Mouse (Mus musculus) C2C12 (cell line): ENCODE results near the gene Gm20605. TPM values are rescaled to one million over a fixed set of nuclear protein-coding genes. Genes with fewer than 3 reads are reported as not detected.
A peak's percentile ranks its signal among the peaks of the same experiment; 100 is the strongest.

Experiments
- H3K27me3 ChIP-seq: one replicate; pipeline ENCODE4 v1.6.1; 2011; ENCODE audit not compliant: control insufficient read depth, insufficient read depth, insufficient read length
- H3K36me3 ChIP-seq: one replicate; pipeline ENCODE4 v1.6.1; 2011; ENCODE audit not compliant: control insufficient read depth, insufficient read depth
- H3K4me3 ChIP-seq: one replicate; pipeline ENCODE4 v1.5.1; 2011; ENCODE audit warnings: mild to moderate bottlenecking, control low read depth; ENCODE audit not compliant: poor library complexity, insufficient read depth, severe bottlenecking
- H3K79me2 ChIP-seq: one replicate; pipeline ENCODE4 v1.6.1; 2011; ENCODE audit not compliant: control insufficient read depth, insufficient read depth
- H3K79me3 ChIP-seq: one replicate; pipeline ENCODE4 v1.6.1; 2011; ENCODE audit warnings: low read depth, control low read depth
- H3ac ChIP-seq: one replicate; pipeline ENCODE3; 2011; ENCODE audit warnings: low read depth; ENCODE audit not compliant: control insufficient read depth, insufficient read length
- CEBPB ChIP-seq: IDR thresholded peaks from one replicate; pipeline ENCODE4 v1.6.1; 2011; ENCODE audit warnings: low read depth, mild to moderate bottlenecking, control low read depth, moderate library complexity
- CTCF ChIP-seq: IDR thresholded peaks from one replicate; pipeline ENCODE4 v1.5.1; 2011; ENCODE audit not compliant: control insufficient read depth, insufficient read depth, insufficient read length
- FOSL1 ChIP-seq: IDR thresholded peaks from one replicate; pipeline ENCODE4 v1.8.0; 2011; ENCODE audit warnings: mild to moderate bottlenecking, low read length; ENCODE audit not compliant: poor library complexity, insufficient read depth, severe bottlenecking
- MAX ChIP-seq: IDR thresholded peaks from one replicate; pipeline ENCODE4 v1.6.1; 2011; ENCODE audit warnings: mild to moderate bottlenecking, control low read depth
- MYOD1 ChIP-seq: IDR thresholded peaks from one replicate; pipeline ENCODE4 v1.6.1; 2011; ENCODE audit warnings: low read depth; ENCODE audit not compliant: control insufficient read depth, insufficient read length
- MYOG ChIP-seq: IDR thresholded peaks from one replicate; pipeline ENCODE4 v1.6.1; 2011; ENCODE audit not compliant: control insufficient read depth, insufficient read length; ENCODE audit errors: extremely low read depth
- USF1 ChIP-seq: IDR thresholded peaks from one replicate; pipeline ENCODE4 v1.6.1; 2011; ENCODE audit warnings: low read depth, mild to moderate bottlenecking, control low read depth, moderate library complexity
- polyA plus RNA-seq: library from polyadenylated mRNA; unstranded; fragments of >200 nt; fragmentation: generic; extraction: Trizol; gene quantifications from one replicate; pipeline ENCODE4 v1.2.1, GENCODE M21; 2012; ENCODE audit warnings: missing spikeins

The Gm20605 gene
- polyA plus RNA-seq, 1 experiment, result 5.0 TPM

DNA sequence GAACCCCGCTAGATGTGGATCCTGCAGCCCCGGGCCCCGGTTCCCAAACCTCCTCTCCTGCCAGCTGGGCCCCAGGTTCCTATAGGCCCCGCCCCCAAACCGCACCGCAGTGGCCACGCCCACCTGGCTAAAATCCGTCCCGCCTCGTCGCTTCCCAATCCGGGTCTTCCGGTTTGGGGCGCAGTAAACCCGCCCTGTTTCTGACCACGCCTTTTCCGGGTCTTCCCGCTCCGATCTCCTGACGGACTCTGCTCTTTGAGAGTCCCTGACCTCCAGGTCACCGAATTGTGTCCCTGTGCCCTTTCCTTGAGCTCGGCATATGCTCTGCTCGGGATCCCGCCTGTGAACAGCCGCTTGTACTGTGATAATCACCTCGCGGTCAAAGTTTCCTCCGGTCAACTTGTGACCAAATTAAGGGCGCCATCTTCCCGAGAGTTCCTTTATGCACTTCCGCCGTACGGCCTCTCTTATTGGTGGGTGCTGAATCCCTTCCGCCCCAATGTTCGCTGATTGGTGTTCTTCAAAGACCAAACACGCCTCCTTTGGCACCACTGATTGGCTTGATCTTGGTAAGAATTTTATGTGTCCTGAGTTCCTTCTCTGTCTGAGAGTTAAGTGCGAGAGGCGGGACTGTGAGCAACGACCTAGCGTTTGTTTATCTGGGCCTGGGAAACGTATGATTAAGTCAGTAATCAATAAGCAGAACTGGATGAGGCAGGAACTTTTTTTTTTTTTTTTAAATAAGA lies 28.2 kb upstream of the Gm20605 start, which contains the start of gene Mospd3:
Gene Mospd3 (minus strand): TSS at position 440 of the 746 bp plus-strand sequence.
- peaks cover 24% of the 10 kb centered on the region for H3K36me3 ChIP-seq
- peak within 1 kb of the TSS; percentile 59 for H3K4me3 ChIP-seq
- no peaks in the 10 kb centered on the region for H3K27me3 ChIP-seq
- TF ChIP-seq MYOD1 (no peak), MYOG (no peak), CEBPB (no peak), CTCF (no peak), FOSL1 (no peak), MAX (no peak), USF1 (no peak)
- peaks cover 4% of the 10 kb centered on the region for H3K79me3 ChIP-seq
- H3K79me2 ChIP-seq, result peaks cover 14% of the 10 kb centered on the region
- H3ac ChIP-seq, result peak within 1 kb of the TSS; percentile 60

- H3K36me3 ChIP-seq, result peaks cover 29% of the 10 kb centered on the region
- peak overlapping the region; percentile 3 for H3ac ChIP-seq
- no peak for TF ChIP-seq USF1
- TF ChIP-seq MAX, result no peak
- no peak for TF ChIP-seq CTCF
- no peak for TF ChIP-seq FOSL1
- TF ChIP-seq MYOD1, result no peak
- no peak for TF ChIP-seq MYOG
- TF ChIP-seq CEBPB, result no peak
- no peaks in the 10 kb centered on the region for H3K27me3 ChIP-seq
- peak overlapping the region; percentile 33 for H3K4me3 ChIP-seq
- H3K79me2 ChIP-seq, result peaks cover 19% of the 10 kb centered on the region
- H3K79me3 ChIP-seq, result peaks cover 4% of the 10 kb centered on the region
Observed at GRCm38 (mm10) chr5:137601365-137601729, 27.6 kb upstream of the Gm20605 start.

GRCm38 (mm10) chr5:137607860-137608653 lies 20.9 kb upstream of the Gm20605 start:
- Histone ChIP-seq H3K79me3 (peaks cover 37% of the 10 kb centered on the region), H3K27me3 (no peaks in the 10 kb centered on the region), H3K79me2 (peaks cover 70% of the 10 kb centered on the region), H3ac (no peak overlapping the region), H3K4me3 (no peak overlapping the region), H3K36me3 (peaks cover 64% of the 10 kb centered on the region)
- no peak for TF ChIP-seq MAX
- TF ChIP-seq MYOG, result no peak
- TF ChIP-seq USF1, result no peak
- TF ChIP-seq CEBPB, result no peak
- no peak for TF ChIP-seq CTCF
- no peak for TF ChIP-seq MYOD1
- TF ChIP-seq FOSL1, result no peak

GRCm38 (mm10) chr5:137608654-137609190 lies 20.3 kb upstream of the Gm20605 start:
- no peak overlapping the region for H3ac ChIP-seq
- peaks cover 73% of the 10 kb centered on the region for H3K79me2 ChIP-seq
- TF ChIP-seq FOSL1 (no peak), MYOD1 (no peak), MYOG (no peak), USF1 (no peak), CEBPB (no peak), CTCF (no peak), MAX (no peak)
- H3K36me3 ChIP-seq, result peaks cover 59% of the 10 kb centered on the region
- H3K79me3 ChIP-seq, result peaks cover 37% of the 10 kb centered on the region
- no peaks in the 10 kb centered on the region for H3K27me3 ChIP-seq
- H3K4me3 ChIP-seq, result peak overlapping the region; percentile 11

DNA sequence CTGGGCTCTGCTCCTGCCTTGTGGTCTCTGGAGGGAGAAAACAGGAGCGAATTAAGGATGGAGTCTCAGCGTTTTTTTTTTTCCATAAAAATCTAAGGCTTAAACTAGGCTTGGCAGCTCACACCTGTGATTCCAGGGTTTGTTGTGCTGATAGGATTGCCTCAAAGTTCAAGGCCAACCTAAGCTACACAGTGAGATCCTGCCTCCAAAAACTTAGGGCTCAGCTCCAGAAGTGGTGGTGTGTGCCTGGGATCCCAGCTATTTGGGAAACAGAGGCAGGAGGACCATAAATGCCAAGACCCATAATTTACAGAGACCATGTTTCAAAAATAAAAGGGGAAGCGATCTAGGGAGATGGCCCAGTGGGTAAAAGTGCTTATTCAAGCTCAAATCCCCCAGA lies 19.7 kb upstream of the Gm20605 start:
- TF ChIP-seq MYOD1 (no peak), MYOG (no peak), MAX (no peak), FOSL1 (no peak), USF1 (no peak), CEBPB (no peak), CTCF (no peak)
- Histone ChIP-seq H3K4me3 (peak overlapping the region; percentile 19), H3K79me2 (peaks cover 73% of the 10 kb centered on the region), H3K36me3 (peaks cover 53% of the 10 kb centered on the region), H3K27me3 (no peaks in the 10 kb centered on the region), H3K79me3 (peaks cover 37% of the 10 kb centered on the region), H3ac (no peak overlapping the region)
